Mouse (Mus musculus): ENCODE results near the gene Hbb-bh2. TPM values are rescaled to one million over a fixed set of nuclear protein-coding genes. Genes with fewer than 3 reads are reported as not detected.
"Not testable (repeated sequence)": the region's sequence is repeated elsewhere in the genome, so short reads cannot be mapped to it uniquely, and the experiment has no call there.

Hbb-bh2 gene
- total and polyA plus RNA-seq, 3 experiments: not detected

GRCm38 (mm10) chr7:103825536-103826254, 14.6 kb downstream of the Hbb-bh2 start (continued):
- TF ChIP-seq CHD1 (IDR thresholded peaks at IDR 0.05; ENCODE audit: low read depth, low read length): no peak

- H3K27me3 ChIP-seq (ENCODE audit: control insufficient read depth in 1 of 2, insufficient read depth in 2 of 2, low read length in 2 of 2): no peaks in the 10 kb centered on the region
- H3K9ac ChIP-seq (ENCODE audit: control insufficient read depth, low read depth, low read length, poor library complexity, severe bottlenecking): no peak overlapping the region
- peaks cover 0 to 6% of the 10 kb centered on the region in 2 experiments; a peak in 2 of 4 replicates for H3K36me3 ChIP-seq (ENCODE audit: control insufficient read depth in 1 of 2, insufficient read depth in 2 of 2, low read length in 2 of 2)
- H3K4me3 ChIP-seq (ENCODE audit: control insufficient read depth in 1 of 2, insufficient read depth in 1 of 2, low read depth in 2 of 2, low read length in 2 of 2): no peak overlapping the region
- peaks cover 6 to 11% of the 10 kb centered on the region in 2 experiments for H3K4me1 ChIP-seq (ENCODE audit: control insufficient read depth in 1 of 2, insufficient read depth in 2 of 2, low read length in 2 of 2)
- no peak overlapping the region for H3K27ac ChIP-seq (ENCODE audit: control insufficient read depth, low read depth, low read length)
- TF ChIP-seq EP300 (IDR thresholded peaks at IDR 0.05; ENCODE audit: low read depth in 1 of 2, low read length in 2 of 2) (0 out of 4 replicates have a peak, but pooled peaks of 1 of the 2 experiments have one; percentile 17), CHD1 (IDR thresholded peaks at IDR 0.05; ENCODE audit: low read depth, low read length) (no peak)
- no peaks in the 10 kb centered on the region for H3K9me3 ChIP-seq (replicated peaks; ENCODE audit: insufficient read depth, low read length)
- H3K79me2 ChIP-seq (ENCODE audit: control insufficient read depth, insufficient read depth, low read length, poor library complexity): no peaks in the 10 kb centered on the region
- DNase-seq (ENCODE audit: low read depth, low spot score): no peak
These were observed 15.7 kb downstream of the Hbb-bh2 start for GRCm38 (mm10) chr7:103824597-103824996.

GRCm38 (mm10) chr7:103815085-103815484, 25.2 kb downstream of the Hbb-bh2 start:
- Histone ChIP-seq H3K9ac (ENCODE audit: control insufficient read depth, low read depth, low read length, poor library complexity, severe bottlenecking) (peak overlapping the region; percentile 29), H3K4me1 (ENCODE audit: control insufficient read depth in 1 of 2, insufficient read depth in 2 of 2, low read length in 2 of 2) (peaks cover 13 to 20% of the 10 kb centered on the region in 2 experiments), H3K36me3 (ENCODE audit: control insufficient read depth in 1 of 2, insufficient read depth in 2 of 2, low read length in 2 of 2) (peaks cover 0 to 15% of the 10 kb centered on the region in 2 experiments; a peak in 2 of 4 replicates), H3K27ac (ENCODE audit: control insufficient read depth, low read depth, low read length) (peak overlapping the region; percentile 53)
- not testable (repeated sequence) for H3K79me2 ChIP-seq (ENCODE audit: control insufficient read depth, insufficient read depth, low read length, poor library complexity); H3K4me3 ChIP-seq (ENCODE audit: control insufficient read depth in 1 of 2, insufficient read depth in 1 of 2, low read depth in 2 of 2, low read length in 2 of 2); H3K9me3 ChIP-seq (replicated peaks; ENCODE audit: insufficient read depth, low read length); H3K27me3 ChIP-seq (ENCODE audit: control insufficient read depth in 1 of 2, insufficient read depth in 2 of 2, low read length in 2 of 2)
- DNase-seq (ENCODE audit: low read depth, low spot score): peak; percentile 62
- TF ChIP-seq EP300 (IDR thresholded peaks at IDR 0.05; ENCODE audit: low read depth in 1 of 2, low read length in 2 of 2) (peak in 1 of 2 experiments; percentile 2; a peak in 1 of 4 replicates), JUND (IDR thresholded peaks at IDR 0.05; ENCODE audit: low read depth, low read length) (peak; percentile 89)

- TF ChIP-seq BHLHE40 (IDR thresholded peaks at IDR 0.05; ENCODE audit: borderline replicate concordance, low read depth, low read length) (no peak), TBP (IDR thresholded peaks at IDR 0.05; ENCODE audit: low read depth, low read length) (peak; percentile 90), JUND (IDR thresholded peaks at IDR 0.05; ENCODE audit: low read depth, low read length) (no peak), POLR2A (IDR thresholded peaks at IDR 0.05; ENCODE audit: control insufficient read depth in 1 of 2, insufficient read depth in 1 of 2, low read depth in 1 of 2, low read length in 2 of 2, poor library complexity in 1 of 2) (peak in 1 of 2 experiments; percentile 60; a peak in 2 of 4 replicates), ZMIZ1 (IDR thresholded peaks at IDR 0.05; ENCODE audit: low read depth, low read length) (peak; percentile 33; the same call in 1 of the 2 replicates), POLR2AphosphoS5 (IDR thresholded peaks at IDR 0.05; ENCODE audit: borderline replicate concordance, low read depth, low read length) (peak; percentile 74; the same call in 1 of the 2 replicates), NELFE (IDR thresholded peaks at IDR 0.05; ENCODE audit: low read depth, low read length) (peak; percentile 32; the same call in 1 of the 2 replicates)
- H3K4me3 ChIP-seq (ENCODE audit: control insufficient read depth in 1 of 2, insufficient read depth in 1 of 2, low read depth in 2 of 2, low read length in 2 of 2): peak within 1 kb of the TSS; percentile 17 to 42
- H3K27ac ChIP-seq (ENCODE audit: control insufficient read depth, low read depth, low read length): peak within 1 kb of the TSS; percentile 83
- H3K9ac ChIP-seq (ENCODE audit: control insufficient read depth, low read depth, low read length, poor library complexity, severe bottlenecking): peak within 1 kb of the TSS; percentile 41
- no peaks in the 10 kb centered on the region for H3K9me3 ChIP-seq (replicated peaks; ENCODE audit: insufficient read depth, low read length)
- H3K27me3 ChIP-seq (ENCODE audit: control insufficient read depth in 1 of 2, insufficient read depth in 2 of 2, low read length in 2 of 2): no peaks in the 10 kb centered on the region
- peaks cover 21 to 23% of the 10 kb centered on the region in 2 experiments for H3K4me1 ChIP-seq (ENCODE audit: control insufficient read depth in 1 of 2, insufficient read depth in 2 of 2, low read length in 2 of 2)
- H3K36me3 ChIP-seq (ENCODE audit: control insufficient read depth in 1 of 2, insufficient read depth in 2 of 2, low read length in 2 of 2): peaks cover 0 to 25% of the 10 kb centered on the region in 2 experiments; a peak in 2 of 4 replicates
- DNase-seq (ENCODE audit: low read depth, low spot score): peak; percentile 71
- H3K79me2 ChIP-seq (ENCODE audit: control insufficient read depth, insufficient read depth, low read length, poor library complexity): no peaks in the 10 kb centered on the region
These were observed 26.6 kb downstream of the Hbb-bh2 start, which contains the start of gene Hbb-bt for GRCm38 (mm10) chr7:103813766-103814165. TSS of gene Hbb-bt (minus strand) at chr7:103813996.

- not testable (repeated sequence) for H3K27me3 ChIP-seq (ENCODE audit: control insufficient read depth in 1 of 2, insufficient read depth in 2 of 2, low read length in 2 of 2); DNase-seq (ENCODE audit: low read depth, low spot score); H3K79me2 ChIP-seq (ENCODE audit: control insufficient read depth, insufficient read depth, low read length, poor library complexity); H3K9ac ChIP-seq (ENCODE audit: control insufficient read depth, low read depth, low read length, poor library complexity, severe bottlenecking); H3K4me3 ChIP-seq (ENCODE audit: control insufficient read depth in 1 of 2, insufficient read depth in 1 of 2, low read depth in 2 of 2, low read length in 2 of 2); H3K27ac ChIP-seq (ENCODE audit: control insufficient read depth, low read depth, low read length); H3K9me3 ChIP-seq (replicated peaks; ENCODE audit: insufficient read depth, low read length)
- Histone ChIP-seq H3K4me1 (ENCODE audit: control insufficient read depth in 1 of 2, insufficient read depth in 2 of 2, low read length in 2 of 2) (peaks cover 23 to 26% of the 10 kb centered on the region in 2 experiments), H3K36me3 (ENCODE audit: control insufficient read depth in 1 of 2, insufficient read depth in 2 of 2, low read length in 2 of 2) (peaks cover 0 to 28% of the 10 kb centered on the region in 2 experiments; a peak in 2 of 4 replicates)
These were observed 27.2 kb downstream of the Hbb-bh2 start for GRCm38 (mm10) chr7:103813152-103813551.

Data from MEL (cell line).